Comparison of ENCODE assay signal across 19 mouse cellular contexts in genomic region chr9:3569952-3570351, GRCm38 (mm10). TPM values are rescaled to one million over a fixed set of nuclear protein-coding genes. Genes with fewer than 3 reads are reported as not detected.
DNase-seq lines count a peak whose midpoint lies in the region; TF ChIP-seq lines count a peak whose summit lies in the region.
"Had no signal": no experiment of that assay in that cellular context is flagged by ENCODE, and none has a peak within 500 bp of the region (broad histone marks: within the 10 kb centered on the region; RNA-seq: fewer than 3 reads in every experiment).

No protein-coding gene starts in this region.

- DNase-seq in MEL (ENCODE audit: low read depth, low spot score), result peak; percentile 31
- DNase-seq in heart, postnatal 14 days, result no peak
- DNase-seq: adrenal gland, adult 2 months; adrenal gland, adult 8-10 months; adrenal gland, postnatal 10 days; adrenal gland, postnatal 14 days; adrenal gland, postnatal 25 days; adrenal gland, postnatal 36 days; B cell, adult 2 months; cerebellum, adult 11 months; cerebellum, adult 11-12 months; cerebellum, adult 18-20 months; cerebellum, adult 2 months; cerebellum, adult 8-10 months had no signal

- H3K36me3 ChIP-seq in MEL (ENCODE audit: control insufficient read depth in 1 of 2, insufficient read depth in 2 of 2, low read length in 2 of 2), result peaks cover 0 to 7% of the 10 kb centered on the region in 2 experiments; a peak in 2 of 4 replicates
- H3K36me3 ChIP-seq: G1E had no signal

- intact Hi-C loops in heart, postnatal 14 days (cut with DNase I), result no loop called here

- H3K4me1 ChIP-seq in MEL (ENCODE audit: control insufficient read depth in 1 of 2, insufficient read depth in 2 of 2, low read length in 2 of 2), result peaks cover 0 to 2% of the 10 kb centered on the region in 2 experiments; a peak in 2 of 4 replicates

- H3K4me3 ChIP-seq in MEL (ENCODE audit: control insufficient read depth in 1 of 2, insufficient read depth in 1 of 2, low read depth in 2 of 2, low read length in 2 of 2), result no peak overlapping the region

- no peak for TF ChIP-seq CTCF in MEL (IDR thresholded peaks at IDR 0.05 in 2 of 3, conservative IDR thresholded peaks at IDR 0.05 in 1 of 3; ENCODE audit: control insufficient read depth in 1 of 3, insufficient read depth in 1 of 3, low read depth in 2 of 3, low read length in 3 of 3, poor library complexity in 1 of 3, severe bottlenecking in 1 of 3)

- H3K9me3 ChIP-seq in MEL (replicated peaks; ENCODE audit: insufficient read depth, low read length), result no peaks in the 10 kb centered on the region
- H3K9me3 ChIP-seq: G1E had no signal

- TF ChIP-seq RAD21 in MEL (IDR thresholded peaks at IDR 0.05; ENCODE audit: low read depth, low read length), result no peak

- peak; percentile 54 to 68; a peak in 2 of 4 replicates for TF ChIP-seq EP300 in MEL (IDR thresholded peaks at IDR 0.05; ENCODE audit: low read depth in 1 of 2, low read length in 2 of 2)

- no peak for TF ChIP-seq POLR2A in MEL (IDR thresholded peaks at IDR 0.05; ENCODE audit: control insufficient read depth in 1 of 2, insufficient read depth in 1 of 2, low read depth in 1 of 2, low read length in 2 of 2, poor library complexity in 1 of 2)

- no peak overlapping the region for H3K27ac ChIP-seq in MEL (ENCODE audit: control insufficient read depth, low read depth, low read length)

- H3K79me2 ChIP-seq in MEL (ENCODE audit: control insufficient read depth, insufficient read depth, low read length, poor library complexity), result no peaks in the 10 kb centered on the region

- no peaks in the 10 kb centered on the region for H3K27me3 ChIP-seq in MEL (ENCODE audit: control insufficient read depth in 1 of 2, insufficient read depth in 2 of 2, low read length in 2 of 2)
- H3K27me3 ChIP-seq: CH12.LX, Patski had no signal

- no peak overlapping the region for H3K9ac ChIP-seq in MEL (ENCODE audit: control insufficient read depth, low read depth, low read length, poor library complexity, severe bottlenecking)

TF ChIP-seq in MEL, 35 proteins besides CTCF, POLR2A, EP300 and RAD21:
- no peak for TF ChIP-seq SIN3A (IDR thresholded peaks at IDR 0.05; ENCODE audit: low read length)
- no peak for TF ChIP-seq UBTF (IDR thresholded peaks at IDR 0.05; ENCODE audit: borderline replicate concordance, insufficient read depth, low read depth, low read length)
- TF ChIP-seq TAL1 (IDR thresholded peaks at IDR 0.05; ENCODE audit: low read length), result no peak
- TF ChIP-seq GATA1 (IDR thresholded peaks at IDR 0.05; ENCODE audit: low read depth, low read length), result 0 out of 2 replicates have a peak, but pooled peaks have one; percentile 5
- TF ChIP-seq ETS1 (IDR thresholded peaks at IDR 0.05; ENCODE audit: low read depth, low read length), result 0 out of 2 replicates have a peak, but pooled peaks have one; percentile 10
- peak; percentile 50; the same call in 1 of the 2 replicates for TF ChIP-seq RCOR1 (IDR thresholded peaks at IDR 0.05; ENCODE audit: low read depth, low read length)

RNA-seq across cellular contexts. Expression of gene Gucy1a2, which starts 37.4 kb away (rescaled TPM):
- not detected in 2 replicates for total RNA-seq in MEL (2012; rRNA removed)
- polyA plus RNA-seq in MEL (2012; ENCODE audit: insufficient read depth in 1 of 2, insufficient read length in 2 of 2, low read depth in 1 of 2, low replicate concordance in 2 of 2, missing spikeins in 1 of 2), result not detected
- total RNA-seq in heart, postnatal 14 days (2021), result 10 to 100 TPM; 10.8 to 11.0 TPM
- total RNA-seq: CH12.LX had no signal
- polyA plus RNA-seq: activated CD4-positive, CD25-positive, alpha-beta regulatory T cell, adult 4 months; CD4-positive, CD25-positive, alpha-beta regulatory T cell, adult 4 months; G1E had no signal

Comparison
In these comparisons a context has a peak if more than half of its experiments do, and no peak if none do; other contexts are left out.
1. RNA of gene Gucy1a2, which starts 37.4 kb away (total RNA-seq): 10.8 to 11.0 TPM in heart, postnatal 14 days; not detected in MEL; every median in the first group is over 10 times any median in the second.